In genomic region chr10:77288639-77289195, GRCm38 (mm10) we compare ENCODE assay signal across 16 mouse cellular contexts. TPM values are rescaled to one million over a fixed set of nuclear protein-coding genes. Genes with fewer than 3 reads are reported as not detected.
A peak's percentile ranks its signal among the peaks of the same experiment; 100 is the strongest.
DNase-seq lines count a peak whose midpoint lies in the region; ATAC-seq and TF ChIP-seq lines count a peak whose summit lies in the region.
"Had no signal": no experiment of that assay in that cellular context is flagged by ENCODE, and none has a peak within 500 bp of the region (broad histone marks: within the 10 kb centered on the region; RNA-seq: fewer than 3 reads in every experiment).

No protein-coding gene starts in this region.

- intact Hi-C loops in heart, adult 2 months (cut with DNase I): no loop called here

- no peak for TF ChIP-seq EP300 in heart, adult 2 months (IDR thresholded peaks at IDR 0.05; ENCODE audit: insufficient read depth, low read depth, low read length)

- ATAC-seq in hindbrain, postnatal 0 days: no peak
- no peak for ATAC-seq in hindbrain, embryonic 16.5 days
- ATAC-seq: intestine, postnatal 0 days had no signal

- no peaks in the 10 kb centered on the region for H3K27me3 ChIP-seq in heart, adult 2 months (ENCODE audit: control insufficient read depth, insufficient read depth, low read length)
- H3K27me3 ChIP-seq in hindbrain, postnatal 0 days (ENCODE audit: insufficient read depth, low read length): no peaks in the 10 kb centered on the region
- no peaks in the 10 kb centered on the region for H3K27me3 ChIP-seq in hindbrain, embryonic 16.5 days (replicated peaks; ENCODE audit: control insufficient read depth, insufficient read depth, low read length)
- H3K27me3 ChIP-seq: limb, embryonic 15.5 days; neural tube, embryonic 15.5 days; stomach, embryonic 15.5 days had no signal

- H3K9me3 ChIP-seq in hindbrain, postnatal 0 days (ENCODE audit: low read length): no peaks in the 10 kb centered on the region
- H3K9me3 ChIP-seq in hindbrain, embryonic 16.5 days (ENCODE audit: control insufficient read depth, low read length): no peaks in the 10 kb centered on the region
- H3K9me3 ChIP-seq: limb, embryonic 15.5 days; neural tube, embryonic 15.5 days; stomach, embryonic 15.5 days had no signal

- peak overlapping the region; percentile 32; the same call in 1 of the 2 replicates for H3K27ac ChIP-seq in heart, adult 2 months
- 0 out of 2 replicates have a peak overlapping the region, but pooled peaks have one; percentile 2 for H3K27ac ChIP-seq in hindbrain, postnatal 0 days
- H3K27ac ChIP-seq in hindbrain, embryonic 16.5 days (ENCODE audit: low read depth, low read length): no peak overlapping the region
- H3K27ac ChIP-seq: limb, embryonic 15.5 days; neural tube, embryonic 15.5 days; stomach, embryonic 15.5 days had no signal

- no peak overlapping the region for H3K4me3 ChIP-seq in heart, adult 2 months
- no peak overlapping the region for H3K4me3 ChIP-seq in hindbrain, postnatal 0 days (ENCODE audit: low read length)
- no peak overlapping the region for H3K4me3 ChIP-seq in hindbrain, embryonic 16.5 days (ENCODE audit: low read length)
- H3K4me3 ChIP-seq: limb, embryonic 15.5 days; neural tube, embryonic 15.5 days; stomach, embryonic 15.5 days had no signal

- no peaks in the 10 kb centered on the region for H3K79me2 ChIP-seq in heart, adult 2 months (replicated peaks; ENCODE audit: control insufficient read depth, insufficient read depth, low read length)

- H3K36me3 ChIP-seq in heart, adult 2 months (ENCODE audit: control insufficient read depth, insufficient read depth, low read length): peaks cover 2% of the 10 kb centered on the region; the same call in 1 of the 2 replicates
- H3K36me3 ChIP-seq in hindbrain, postnatal 0 days (ENCODE audit: insufficient read depth, low read length): peaks cover 5% of the 10 kb centered on the region; the same call in 1 of the 2 replicates
- 0 out of 2 replicates have a peak, but pooled peaks cover 7% of the 10 kb centered on the region for H3K36me3 ChIP-seq in hindbrain, embryonic 16.5 days (ENCODE audit: control insufficient read depth, insufficient read depth, low read length)
- H3K36me3 ChIP-seq: stomach, embryonic 15.5 days had no signal

- H3K4me2 ChIP-seq in hindbrain, postnatal 0 days (ENCODE audit: low read depth, low read length): no peak overlapping the region
- H3K4me2 ChIP-seq in hindbrain, embryonic 16.5 days (ENCODE audit: low read length): no peak overlapping the region
- H3K4me2 ChIP-seq: limb, embryonic 15.5 days; neural tube, embryonic 15.5 days; stomach, embryonic 15.5 days had no signal

- H3K4me1 ChIP-seq in heart, adult 2 months (ENCODE audit: control insufficient read depth, insufficient read depth, low read length): no peaks in the 10 kb centered on the region
- H3K4me1 ChIP-seq in hindbrain, postnatal 0 days (ENCODE audit: insufficient read depth, low read length): no peaks in the 10 kb centered on the region
- H3K4me1 ChIP-seq in hindbrain, embryonic 16.5 days (ENCODE audit: control insufficient read depth, insufficient read depth, low read depth, low read length): no peaks in the 10 kb centered on the region

- 34% methylated on average over 5 of the region's 5 CpGs for WGBS in heart, adult 2 months
- 49% methylated on average over 5 of the region's 5 CpGs for WGBS in hindbrain, postnatal 0 days
- WGBS in hindbrain, embryonic 16.5 days: 57% methylated on average over 5 of the region's 5 CpGs

- H3K9ac ChIP-seq in heart, adult 2 months (ENCODE audit: low read depth, low read length): no peak overlapping the region
- H3K9ac ChIP-seq in hindbrain, postnatal 0 days (replicated peaks; ENCODE audit: low read length): no peak overlapping the region
- no peak overlapping the region for H3K9ac ChIP-seq in hindbrain, embryonic 16.5 days (ENCODE audit: low read depth, low read length)
- H3K9ac ChIP-seq: limb, embryonic 15.5 days; neural tube, embryonic 15.5 days; stomach, embryonic 15.5 days had no signal

- no peak for DNase-seq in heart, adult 2 months
- no peak for DNase-seq in heart, adult 9 months (ENCODE audit: low spot score in 2 of 2)
- DNase-seq in hindbrain, postnatal 0 days (ENCODE audit: low spot score): no peak
- DNase-seq in B cell, adult 2 months: peak; percentile 10 to 15
- peak; percentile 62 for DNase-seq in brain, embryonic 14.5 days (ENCODE audit: low read depth)
- no peak for DNase-seq in adrenal gland, adult 18-20 months (ENCODE audit: low spot score in 2 of 2)
- DNase-seq: adrenal gland, postnatal 25 days; cerebellum, adult 9-11 months; embryo, embryonic 11 days; kidney, postnatal 14 days; lung, adult 2 months had no signal

- TF ChIP-seq POLR2A in heart, adult 2 months (IDR thresholded peaks at IDR 0.05; ENCODE audit: insufficient read depth, low read depth, low read length): no peak
- no peak for TF ChIP-seq POLR2A in brain, embryonic 14.5 days (IDR thresholded peaks at IDR 0.05; ENCODE audit: borderline replicate concordance, extremely low read depth, insufficient read depth, insufficient read length, poor library complexity, severe bottlenecking)

- TF ChIP-seq CTCF in heart, adult 2 months (IDR thresholded peaks at IDR 0.05): no peak
- no peak for TF ChIP-seq CTCF in hindbrain, postnatal 0 days (IDR thresholded peaks at IDR 0.05; ENCODE audit: low read depth)
- no peak for TF ChIP-seq CTCF in brain, embryonic 14.5 days (IDR thresholded peaks at IDR 0.05; ENCODE audit: borderline replicate concordance, extremely low read depth, insufficient read depth, insufficient read length)

RNA-seq across cellular contexts. Expression of gene Pofut2, which starts 29.7 kb away (rescaled TPM):
- 10 to 100 TPM; 39.6 to 44.0 TPM for total RNA-seq in heart, adult 2 months (2021)
- 55.5 and 58.5 TPM in 2 replicates for polyA plus RNA-seq in heart, adult 2 months (2012; rRNA removed)
- 48.2 and 52.4 TPM in 2 replicates for total RNA-seq in hindbrain, postnatal 0 days (2014; rRNA removed)
- polyA plus RNA-seq in hindbrain, postnatal 0 days (2015; fragmentation: Nextera tagmentation; extraction: Ambion mirVana): 47.0 and 47.7 TPM in 2 replicates
- 58.8 and 65.7 TPM in 2 replicates for polyA plus RNA-seq in hindbrain, embryonic 16.5 days (2015; fragmentation: Nextera tagmentation; extraction: Ambion mirVana)
- 45.3 and 49.2 TPM in 2 replicates for polyA plus RNA-seq in brain, embryonic 14.5 days (2012; rRNA removed)
- total RNA-seq in adrenal gland, adult 18-20 months (2021): 10 to 100 TPM; 83.1 to 93.5 TPM

Comparison
In these comparisons a context has a peak if more than half of its experiments do, and no peak if none do; other contexts are left out.
1. DNase-seq: peak in B cell, adult 2 months (2 of 2) and brain, embryonic 14.5 days (single experiment); none in heart, adult 2 months (0 of 2), heart, adult 9 months (0 of 2), hindbrain, postnatal 0 days (single experiment) and adrenal gland, adult 18-20 months (0 of 2).